Mouse (Mus musculus) heart, adult 8-10 months (tissue): Measurements from ENCODE around the gene Fads2. TPM values are rescaled to one million over a fixed set of nuclear protein-coding genes. Genes with fewer than 3 reads are reported as not detected.
"Not testable (repeated sequence)": the region's sequence is repeated elsewhere in the genome, so short reads cannot be mapped to it uniquely, and the experiment has no call there.

Source experiments
- DNase-seq: peaks from one replicate; pipeline ENCODE4 v3.0.0; 2022; ENCODE audit warnings: low spot score
- total RNA-seq, 4 experiments: library from RNA; stranded (reverse); gene quantifications; 2 replicates each; pipeline ENCODE4 v1.2.4; 2022

The Fads2 gene
- total RNA-seq = 1 to 10 TPM; 4.6 to 6.0 (median 5.1) TPM

DNA sequence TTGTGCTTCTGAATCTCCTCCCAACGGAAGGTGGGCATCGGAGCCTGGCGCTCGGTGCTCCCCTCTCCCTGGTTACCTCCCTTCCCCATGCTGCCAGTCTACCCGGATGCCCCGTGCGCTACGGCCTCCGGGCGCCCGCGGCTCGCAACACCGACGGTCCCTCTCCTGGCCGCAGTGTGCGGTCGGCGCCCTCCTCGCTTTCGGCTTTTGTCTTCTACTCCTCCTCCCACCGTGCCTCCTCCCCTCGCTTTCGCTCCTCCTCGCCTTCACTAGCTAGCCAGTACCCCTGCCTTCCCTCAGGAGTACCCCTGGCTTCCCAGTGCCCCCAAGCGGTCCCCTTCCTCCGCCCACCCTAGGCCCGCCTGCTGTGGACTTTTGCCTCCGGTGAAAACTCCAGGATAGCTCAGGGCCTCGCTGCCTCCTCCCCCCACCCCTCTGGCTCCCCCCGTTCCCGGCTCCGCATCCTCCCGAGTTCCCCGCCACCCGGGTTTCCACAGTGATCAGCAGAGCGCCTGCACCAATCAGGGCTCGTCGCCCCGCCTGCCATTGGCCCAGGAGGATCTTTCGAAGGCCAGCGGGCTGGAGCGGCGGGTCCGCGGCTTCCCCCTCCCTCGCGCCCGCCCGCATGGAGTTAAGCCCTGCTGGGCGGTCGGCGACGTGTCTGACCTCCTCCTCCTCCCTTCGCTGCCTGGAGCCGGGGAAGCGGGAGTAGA lies at the start of gene Fads2:
Fads2 (minus strand) TSS at position 406 of the 713 bp plus-strand sequence.
- DNase-seq = peak; percentile 75

DNA sequence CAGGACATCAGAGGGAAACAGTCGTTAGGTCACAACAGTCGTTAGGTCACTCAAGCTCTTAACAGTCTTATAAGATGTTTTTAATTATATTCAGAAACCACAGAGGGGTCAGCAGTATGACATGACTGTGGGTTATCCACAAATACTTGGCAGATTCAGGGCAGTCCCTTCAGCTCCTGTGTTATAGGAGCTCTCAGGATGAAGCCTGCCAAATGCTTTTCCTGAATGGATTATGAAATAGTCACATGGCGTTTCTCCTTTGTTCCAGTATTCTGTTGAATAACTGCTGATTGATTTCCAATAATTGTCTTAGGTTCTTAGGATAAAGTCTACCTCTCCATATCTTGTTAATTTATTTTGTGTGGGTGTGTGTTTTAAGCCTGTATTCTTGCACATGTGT lies 47.6 kb upstream of the Fads2 start:
- no peak for DNase-seq

DNA sequence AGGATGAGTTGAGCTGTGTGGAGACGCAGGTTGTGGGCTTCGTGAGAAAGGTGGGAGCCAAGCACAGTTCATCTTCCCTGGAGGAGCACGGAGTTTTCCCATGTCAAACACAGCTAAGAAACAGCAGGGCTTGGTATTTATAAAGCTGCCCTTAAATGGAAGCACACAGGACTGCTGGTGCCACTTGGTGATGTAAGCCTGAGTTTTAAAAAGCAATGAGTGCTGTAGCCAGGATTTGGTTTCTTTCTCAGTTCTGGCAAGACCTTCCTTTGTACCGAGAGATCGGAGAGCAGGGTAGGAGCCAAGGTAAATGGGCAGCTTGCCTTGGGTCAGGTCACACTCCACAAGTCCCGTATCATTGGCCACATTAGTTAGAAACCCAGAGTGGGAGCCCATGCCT lies 47.0 kb upstream of the Fads2 start:
- peak; percentile 37 for DNase-seq

DNA sequence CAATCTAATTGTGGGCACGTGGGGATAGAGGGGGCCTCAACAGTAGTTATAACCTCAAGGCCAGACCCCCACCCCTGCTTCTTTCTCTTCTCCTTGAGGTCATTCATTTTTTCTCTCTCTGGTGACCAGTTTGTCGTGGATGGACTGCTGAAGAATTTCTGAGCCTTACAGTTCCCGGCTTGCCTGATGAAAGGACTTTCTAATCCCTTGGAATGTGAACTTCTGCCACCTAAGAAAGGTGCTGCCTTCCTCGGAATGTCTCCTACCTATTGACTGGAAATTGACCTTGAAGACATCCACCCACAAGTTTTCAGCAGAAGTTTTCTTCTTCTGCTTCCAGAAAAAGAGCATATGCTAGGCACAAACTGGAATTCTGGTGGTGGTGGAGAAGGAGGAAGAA lies 42.9 kb upstream of the Fads2 start:
- DNase-seq = no peak

DNA sequence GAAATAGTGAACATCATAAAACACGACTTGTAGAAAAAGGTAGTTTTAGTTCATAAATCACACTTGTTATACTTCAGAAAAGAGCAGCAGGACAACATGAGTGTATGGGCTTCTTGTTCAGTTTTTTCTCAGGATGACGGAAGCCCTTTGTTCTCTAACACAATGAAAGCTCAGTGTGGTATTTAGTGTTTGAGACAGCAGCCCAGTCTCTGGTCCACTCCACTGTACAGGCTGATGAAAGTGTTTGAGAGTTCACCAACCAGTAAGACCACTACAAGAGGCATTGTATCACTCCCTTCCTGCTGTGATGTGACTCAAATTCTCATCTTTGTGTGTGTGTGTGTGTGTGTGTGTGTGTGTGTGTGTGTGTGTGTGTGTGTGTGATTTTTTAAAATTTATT lies 42.1 kb upstream of the Fads2 start:
- DNase-seq = no peak

DNA sequence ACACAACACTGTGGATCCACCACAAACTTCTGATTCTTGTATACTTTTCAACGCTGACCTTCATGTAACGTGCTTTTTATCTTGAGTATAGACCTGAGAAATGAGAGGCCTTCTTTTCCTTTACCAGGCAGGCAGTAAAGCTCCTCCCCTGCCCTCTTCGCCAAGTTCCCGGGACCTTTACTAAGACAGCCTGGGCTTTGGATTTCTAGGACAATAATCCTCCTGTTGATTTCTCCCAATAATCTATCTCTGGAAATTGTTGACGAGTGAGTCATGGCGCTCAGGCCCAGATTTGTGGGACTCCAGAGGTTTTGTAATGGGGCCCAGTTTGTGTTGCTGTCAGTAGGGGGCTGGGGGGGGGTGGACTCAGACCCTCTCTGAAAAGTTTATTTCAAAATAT lies 38.2 kb upstream of the Fads2 start:
- DNase-seq = no peak

DNA sequence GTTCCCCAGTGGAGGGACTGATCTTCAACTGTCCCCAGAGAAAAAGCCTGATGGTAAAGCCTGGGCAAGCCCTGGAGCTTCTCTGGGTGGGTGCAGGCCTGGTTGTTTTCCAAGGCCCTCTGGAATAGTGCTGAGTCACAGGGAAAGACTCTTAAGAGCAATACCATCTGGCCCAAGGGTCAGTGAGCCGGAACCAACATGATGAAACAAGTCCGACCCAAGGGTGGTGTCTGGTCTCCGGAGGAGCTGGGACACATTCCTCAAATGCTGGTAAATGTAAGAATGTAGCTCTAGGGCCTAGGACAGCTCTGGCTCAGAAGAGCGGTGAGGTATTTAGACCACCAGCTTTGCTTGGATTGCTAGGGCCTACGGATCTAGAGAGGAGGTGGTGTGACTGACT lies 35.9 kb upstream of the Fads2 start:
- peak; percentile 26 for DNase-seq

DNA sequence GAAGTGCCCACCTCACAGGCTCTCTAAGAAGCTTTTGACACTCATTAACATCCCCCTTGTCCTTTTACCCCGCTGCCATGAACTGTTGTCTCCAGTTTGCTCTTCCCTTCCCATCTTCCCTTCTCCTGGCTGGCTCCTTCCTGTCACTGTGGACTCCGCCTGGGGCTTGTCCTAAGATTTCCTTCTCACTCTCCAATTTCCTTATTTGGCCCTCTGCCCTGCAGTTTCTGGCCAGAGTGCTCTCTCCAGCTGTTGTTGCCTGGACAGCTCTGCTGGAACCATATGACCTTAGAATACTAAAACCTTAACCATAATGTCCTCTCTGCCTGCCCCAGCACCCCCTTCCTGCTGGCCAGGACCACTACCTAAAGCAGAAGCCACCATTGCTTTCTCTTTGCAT lies 33.1 kb upstream of the Fads2 start:
- DNase-seq = peak; percentile 74

DNA sequence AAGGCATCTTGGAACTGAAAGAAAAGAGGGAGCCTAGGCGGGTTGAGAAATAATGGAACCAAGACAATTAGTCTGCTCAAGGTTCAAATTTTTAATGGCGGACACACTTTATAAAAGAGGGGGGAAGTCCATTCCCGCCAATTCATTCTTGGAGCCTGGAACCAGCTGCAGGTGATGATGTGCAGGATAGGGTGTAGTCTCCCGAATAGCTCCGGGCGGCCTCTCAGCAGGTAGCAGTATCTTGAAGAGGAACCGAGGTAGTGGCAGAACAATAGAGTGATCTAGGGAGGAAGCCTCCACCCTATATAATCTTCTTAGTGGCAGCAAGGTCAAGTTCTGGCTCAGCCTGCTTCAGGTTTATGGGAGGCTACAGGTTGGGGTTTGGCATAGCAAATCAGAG lies 28.0 kb upstream of the Fads2 start:
- not testable (repeated sequence) for DNase-seq

DNA sequence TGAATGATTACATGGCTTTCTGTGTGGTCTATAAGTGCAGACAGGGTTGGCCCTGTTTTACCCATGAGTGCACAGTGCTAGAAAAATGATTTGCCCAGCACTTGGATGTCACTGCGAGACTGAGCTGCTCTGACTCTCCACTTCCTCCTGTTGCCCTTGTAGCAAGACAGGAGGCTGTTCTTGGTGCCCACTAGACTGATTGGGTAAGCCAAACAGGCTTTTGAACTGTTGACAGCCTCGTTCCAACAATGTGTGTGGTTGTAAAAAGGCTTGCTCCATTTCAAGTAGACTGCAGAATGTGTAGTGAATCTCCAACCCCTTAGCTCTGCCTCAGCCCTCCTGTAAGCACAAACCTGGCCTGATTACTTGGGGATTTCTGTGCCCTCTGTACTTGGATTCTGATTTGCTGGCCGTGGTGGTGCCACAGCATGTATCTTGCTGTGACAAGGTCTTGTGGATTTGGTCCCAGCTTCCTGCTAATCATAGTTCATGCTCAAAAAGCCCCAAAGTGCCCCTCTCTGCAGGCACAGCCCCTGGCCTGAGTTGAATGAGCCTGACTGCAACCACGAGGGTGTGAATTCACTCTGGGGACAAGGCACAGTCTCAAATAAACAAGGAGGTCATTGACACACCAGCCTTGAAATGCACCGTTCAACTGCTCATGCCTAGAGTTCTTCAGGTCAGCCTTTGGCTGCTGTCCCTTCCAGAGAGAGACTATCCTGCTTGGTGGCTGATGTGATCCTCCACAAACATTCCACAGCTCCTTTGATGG lies 25.1 kb upstream of the Fads2 start:
- DNase-seq = no peak

DNA sequence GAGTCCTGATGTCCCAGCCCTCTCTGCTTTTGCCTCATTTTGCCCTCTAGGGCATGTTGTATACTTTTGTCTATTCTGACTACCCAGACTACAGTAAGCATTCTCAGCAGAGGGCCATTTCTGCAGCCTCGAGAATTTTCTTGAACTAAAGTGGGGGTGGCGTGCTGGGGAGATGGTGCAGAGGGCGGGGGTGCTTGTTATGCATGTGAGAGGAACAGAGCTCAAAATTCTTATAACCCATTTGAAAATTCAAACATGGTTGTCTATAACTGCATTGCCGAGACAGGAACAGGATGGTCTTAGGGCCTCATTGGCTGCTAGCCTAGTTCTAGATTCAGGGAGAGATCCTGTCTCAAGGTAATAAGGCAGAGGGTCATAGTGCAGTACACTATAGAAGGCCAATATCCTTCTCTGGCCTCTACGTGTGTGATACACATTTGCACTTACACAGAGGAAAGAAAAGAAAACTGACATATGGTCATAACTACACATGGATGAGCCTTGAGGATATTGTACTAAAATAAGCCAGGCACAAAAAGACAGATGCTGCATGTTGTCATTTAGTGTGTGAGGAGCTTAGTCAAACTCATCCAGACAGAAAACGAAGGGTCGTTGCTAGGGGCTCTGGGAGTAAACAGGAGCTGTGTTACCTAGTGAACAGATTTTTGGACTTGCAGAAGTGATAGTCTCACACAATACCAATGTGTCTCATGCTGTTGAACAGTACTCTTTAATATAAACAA lies 22.5 kb upstream of the Fads2 start:
- no peak for DNase-seq

DNA sequence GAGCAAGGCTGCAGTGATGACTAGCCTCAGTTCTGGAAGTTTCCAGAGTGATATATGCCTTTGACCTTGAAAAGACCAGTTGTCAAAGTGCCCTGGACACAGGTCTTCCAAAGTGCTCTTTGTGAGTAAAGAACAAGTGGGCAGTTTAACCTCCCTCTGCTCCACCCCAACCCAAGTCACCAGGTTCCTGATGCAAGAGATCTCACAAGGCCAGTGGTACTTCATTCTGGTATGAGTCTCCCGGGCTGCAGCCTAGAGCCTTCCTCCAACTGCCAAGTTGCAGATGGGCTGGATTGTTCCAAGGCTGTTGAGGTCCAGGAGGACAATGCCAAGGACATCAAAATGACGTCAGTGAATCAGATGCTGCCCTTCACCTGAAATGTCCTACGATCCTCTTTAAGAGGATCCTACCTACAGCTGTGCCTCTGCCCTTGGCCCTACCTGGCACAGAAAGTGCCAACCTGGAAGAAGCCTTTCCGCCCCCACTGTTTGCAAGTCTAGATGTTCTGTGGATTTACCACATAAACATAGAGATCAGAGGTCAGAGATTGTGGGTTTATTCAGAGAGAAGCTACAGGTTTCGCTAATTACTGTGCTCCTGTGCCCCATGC lies 20.6 kb upstream of the Fads2 start:
- no peak for DNase-seq

DNA sequence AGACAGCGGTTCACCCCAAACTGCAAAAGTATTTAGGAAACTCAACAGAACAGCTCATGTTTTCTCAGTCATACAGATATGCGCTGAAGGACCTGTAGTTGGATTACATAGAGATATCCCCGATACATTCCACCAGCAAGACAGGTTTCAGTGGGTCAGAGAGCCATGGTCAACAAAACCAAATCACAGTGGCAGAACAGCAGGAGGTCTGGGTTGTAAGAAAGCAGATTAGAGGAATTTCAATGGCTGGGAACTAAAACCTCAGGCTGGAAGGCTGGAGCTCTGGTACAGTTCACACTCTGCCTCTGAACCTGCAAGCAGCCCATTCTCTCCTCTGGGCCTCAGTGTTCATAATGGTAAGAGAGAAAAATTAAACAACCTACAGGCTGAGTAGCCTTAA lies 15.1 kb upstream of the Fads2 start:
- no peak for DNase-seq

DNA sequence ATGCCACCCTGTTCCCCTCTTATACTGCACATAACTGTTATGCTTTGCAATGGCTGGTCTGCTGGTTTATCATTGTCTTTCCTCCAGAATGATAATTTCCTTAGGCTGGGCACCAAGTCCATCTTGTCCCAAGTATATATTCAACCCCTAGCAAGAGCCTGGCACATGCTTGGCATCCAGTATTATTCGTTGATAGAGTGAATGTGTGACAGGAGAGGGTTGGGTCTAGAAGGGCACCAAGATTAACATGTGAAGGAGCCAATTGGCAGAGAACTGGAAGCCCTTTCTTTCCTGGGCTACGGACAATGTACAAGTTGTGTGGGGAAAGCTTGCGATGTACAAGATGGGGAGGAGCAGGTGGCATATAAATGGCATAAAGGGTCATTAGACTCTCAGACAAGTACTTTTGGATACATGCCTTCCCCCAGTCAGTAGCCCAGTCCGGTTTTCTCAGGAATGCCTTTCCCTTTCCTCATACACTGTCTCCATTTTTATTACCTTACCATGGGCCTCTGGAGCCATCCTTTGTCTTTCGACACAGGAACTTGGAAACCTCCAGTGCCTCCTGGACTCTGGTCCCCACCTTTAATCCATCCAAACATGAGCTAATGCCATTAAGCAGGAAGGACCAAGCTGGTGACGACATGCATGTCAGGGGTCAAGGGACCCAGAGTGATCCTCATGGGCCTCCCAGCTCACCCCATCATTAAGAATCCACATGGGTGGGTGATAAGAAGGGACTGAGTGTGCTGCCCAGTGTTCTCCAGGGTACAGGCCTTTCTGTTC lies 14.0 kb upstream of the Fads2 start:
- no peak for DNase-seq

DNA sequence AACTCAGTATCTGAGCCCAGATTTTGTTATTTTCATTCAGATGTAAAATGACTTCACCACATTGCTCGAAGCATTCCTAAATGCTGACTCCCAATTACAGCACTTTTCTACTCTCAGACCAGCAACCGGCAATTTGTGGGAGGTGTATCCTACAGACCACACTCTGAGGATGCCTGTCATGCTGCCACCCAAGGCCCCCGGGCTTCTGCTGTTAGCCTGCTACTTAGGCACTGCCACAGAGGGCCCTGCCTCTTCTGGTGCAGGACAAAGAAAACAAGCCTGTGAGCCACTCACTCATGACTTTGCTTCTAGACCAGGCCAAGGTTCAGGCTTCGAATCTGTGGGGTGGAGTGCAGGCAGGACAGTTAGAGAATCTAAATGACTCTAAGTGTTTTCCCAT lies 11.4 kb upstream of the Fads2 start:
- no peak for DNase-seq

DNA sequence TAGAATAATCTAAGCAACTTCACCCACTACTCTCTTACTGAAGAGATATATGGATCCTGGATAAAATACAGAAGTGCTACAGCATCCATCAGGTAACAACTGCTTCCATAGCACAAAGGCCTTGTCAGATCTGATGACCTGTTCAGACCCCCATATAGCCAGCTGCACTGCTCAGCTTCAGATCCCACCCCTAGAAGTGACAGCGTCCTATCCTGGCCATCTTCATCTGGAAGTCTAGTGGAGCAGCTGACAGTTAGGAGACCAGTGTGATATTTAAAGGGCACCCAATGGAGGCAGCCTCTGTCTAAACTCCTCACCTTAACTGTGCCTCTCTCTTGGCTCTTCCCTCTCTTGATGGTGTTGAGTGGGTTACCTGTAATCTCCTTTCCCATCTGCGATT lies 7.1 kb upstream of the Fads2 start:
- DNase-seq = no peak

DNA sequence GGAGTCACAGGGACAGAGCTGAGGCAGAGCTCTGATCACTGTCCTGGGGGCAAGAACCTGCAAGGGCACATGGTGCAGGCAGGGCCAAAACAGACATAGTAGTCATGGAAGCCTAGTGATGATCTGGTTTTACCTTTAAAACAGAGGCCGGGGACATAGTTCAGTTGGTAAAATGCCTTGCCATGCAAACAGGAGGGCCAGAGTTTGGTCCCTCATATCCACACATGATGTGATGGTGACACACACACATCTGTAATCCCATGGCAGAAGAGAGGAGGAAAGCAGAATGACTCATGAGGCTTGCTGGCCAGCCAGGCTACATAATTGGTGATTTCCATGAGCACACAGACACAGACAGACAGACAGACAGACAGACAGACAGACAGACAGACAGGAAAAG lies 6.6 kb upstream of the Fads2 start:
- no peak for DNase-seq

DNA sequence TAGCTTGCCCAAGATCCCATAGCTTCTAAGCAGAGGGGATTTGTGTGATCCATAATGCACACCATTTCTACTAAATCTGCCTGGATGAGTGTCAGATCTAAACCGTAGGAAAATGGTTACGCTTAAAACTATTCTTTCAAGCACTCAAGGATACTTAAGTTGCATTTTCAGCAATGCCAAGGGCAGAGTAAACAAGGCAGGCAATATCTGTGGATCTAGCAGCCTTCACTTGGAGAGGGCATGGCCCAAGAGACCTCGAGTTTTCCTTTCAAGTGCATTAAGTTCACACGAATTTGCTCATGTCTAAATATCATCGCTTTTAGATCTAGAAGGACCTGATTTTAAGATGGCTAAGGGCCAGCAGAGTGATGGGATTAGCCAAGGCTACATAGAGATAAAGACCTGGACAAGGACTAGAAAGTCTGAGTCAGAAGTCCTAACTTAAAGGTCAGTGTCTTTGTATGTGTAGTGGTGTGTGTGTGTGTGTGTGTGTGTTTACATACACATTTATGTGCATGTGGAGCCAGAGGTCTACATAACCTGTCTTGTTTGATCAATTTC lies 5.6 kb upstream of the Fads2 start:
- no peak for DNase-seq

DNA sequence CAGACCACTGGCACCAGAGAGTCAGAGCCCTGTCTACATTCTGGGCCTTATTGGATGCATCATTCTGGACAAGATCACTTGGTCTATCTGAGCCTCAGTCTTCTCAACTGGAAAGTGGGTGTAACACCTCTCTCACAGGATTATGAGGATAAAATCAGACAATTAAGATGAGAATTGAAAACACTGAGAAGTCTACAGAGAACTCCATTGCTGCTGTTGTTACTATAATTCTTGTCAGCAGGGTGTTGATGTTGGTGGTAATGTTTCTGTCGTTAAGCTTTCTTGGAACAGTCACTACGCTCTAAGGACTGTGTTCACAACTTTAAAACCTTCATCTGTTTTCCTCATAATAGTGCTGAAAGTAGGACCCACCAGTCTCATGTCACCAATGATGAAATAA lies 5.1 kb upstream of the Fads2 start:
- no peak for DNase-seq

DNA sequence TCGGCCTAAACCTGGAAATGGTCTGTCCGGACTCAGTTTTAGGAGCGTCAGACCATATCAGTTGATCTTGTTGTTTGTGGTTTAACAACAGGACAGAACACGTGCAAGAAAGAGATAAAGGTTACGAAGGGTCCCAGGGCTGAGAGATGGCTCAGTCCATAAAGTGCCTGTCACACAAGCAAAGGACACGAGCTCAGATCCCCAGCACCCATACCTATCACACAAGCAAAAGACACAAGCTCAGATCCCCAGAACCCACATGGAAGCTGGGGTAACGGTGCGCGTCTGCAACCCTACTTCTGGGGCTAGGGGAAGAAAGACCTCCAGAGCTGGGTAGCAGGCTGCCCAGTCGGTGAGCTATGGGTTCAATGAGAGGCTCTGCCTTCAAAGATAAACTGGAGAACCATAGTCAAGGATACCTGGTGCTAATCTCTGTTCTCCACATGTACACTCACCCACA lies 3.5 kb upstream of the Fads2 start:
- no peak for DNase-seq

DNA sequence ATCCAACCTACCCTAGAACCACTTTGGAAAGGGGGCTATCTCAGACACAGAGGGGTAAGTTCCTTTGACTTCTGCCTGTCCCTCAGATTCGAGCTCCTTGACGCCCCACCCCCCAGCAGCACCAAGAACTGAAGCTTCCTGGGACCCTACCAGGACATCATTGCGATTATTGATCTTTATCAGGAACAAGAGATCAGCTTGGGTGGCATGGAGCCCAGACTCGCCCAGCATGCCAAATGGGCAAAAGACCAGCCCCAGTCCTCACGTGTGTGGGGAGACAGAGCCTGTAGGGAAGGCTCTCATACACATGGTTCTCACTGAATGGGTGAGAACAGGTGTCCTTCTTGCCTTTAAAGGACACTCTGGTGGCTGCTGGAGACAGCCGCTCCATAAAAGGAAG lies 2.7 kb upstream of the Fads2 start:
- DNase-seq = no peak
